Mouse (Mus musculus) liver, adult 2 months (tissue): Measurements from ENCODE around the gene Psat1. TPM values are rescaled to one million over a fixed set of nuclear protein-coding genes. Genes with fewer than 3 reads are reported as not detected.
A peak's percentile ranks its signal among the peaks of the same experiment; 100 is the strongest.

Experiments
- DNase-seq: peaks from one replicate; pipeline ENCODE4 v3.0.0-alpha.2; 2011; ENCODE audit warnings: low read depth, low spot score; ENCODE audit errors: extremely low read depth
- H3K27ac ChIP-seq: fragments of 200-500 bp; replicated peaks from 2 replicates; pipeline ENCODE4 v1.5.1; 2012; ENCODE audit warnings: low read depth, mild to moderate bottlenecking, control low read depth, inconsistent platforms, low read length; ENCODE audit not compliant: insufficient read depth
- H3K27me3 ChIP-seq: fragments of 200-500 bp; 2 replicates; pipeline ENCODE4 v1.6.1; 2012; ENCODE audit warnings: mild to moderate bottlenecking, moderate library complexity, low read length, inconsistent platforms; ENCODE audit not compliant: control insufficient read depth, insufficient read depth
- H3K36me3 ChIP-seq: fragments of 200-500 bp; 2 replicates; pipeline ENCODE4 v1.6.1; 2012; ENCODE audit warnings: low read length, inconsistent platforms; ENCODE audit not compliant: control insufficient read depth, insufficient read depth
- H3K4me1 ChIP-seq: fragments of 200-500 bp; 2 replicates; pipeline ENCODE4 v1.6.1; 2011; ENCODE audit warnings: low read length; ENCODE audit not compliant: control insufficient read depth, insufficient read depth
- H3K4me3 ChIP-seq: fragments of 200-500 bp; 2 replicates; pipeline ENCODE4 v1.5.1; 2011; ENCODE audit warnings: low read depth, mild to moderate bottlenecking, control low read depth, low read length, moderate library complexity; ENCODE audit not compliant: insufficient read depth
- H3K79me2 ChIP-seq: fragments of 200-500 bp; 2 replicates; pipeline ENCODE4 v1.6.1; 2012; ENCODE audit warnings: inconsistent platforms, mild to moderate bottlenecking, low read length, moderate library complexity; ENCODE audit not compliant: control insufficient read depth, insufficient read depth
- H3K9ac ChIP-seq: fragments of 200-500 bp; 2 replicates; pipeline ENCODE4 v1.6.1; 2012; ENCODE audit warnings: low read depth, mild to moderate bottlenecking, control low read depth, inconsistent platforms, low read length
- CTCF ChIP-seq: fragments of 200-500 bp; IDR thresholded peaks from 2 replicates; pipeline ENCODE4 v1.5.1; 2011; ENCODE audit warnings: low read depth, low read length, control low read depth
- POLR2A ChIP-seq: fragments of 200-500 bp; IDR thresholded peaks from 2 replicates; pipeline ENCODE4 v1.6.1; 2011; ENCODE audit warnings: low read length, control low read depth; ENCODE audit not compliant: insufficient read depth; ENCODE audit errors: extremely low read depth
- WGBS: fragments of 180-500 bp; shearing (Covaris S2); methylation state at CpG from one replicate; pipeline ENCODE4 v1.1.7; 2018; 5-methylcytosine and 5-hydroxymethylcytosine counted together
- polyA plus RNA-seq: library from polyadenylated mRNA; depleted of rRNA; stranded (reverse); fragments of >200 nt; gene quantifications from 2 replicates; pipeline ENCODE4 v1.2.3, GENCODE M21; 2012
- total RNA-seq: library from RNA; depleted of rRNA; stranded (reverse); fragments of >200 nt; gene quantifications from 2 replicates; pipeline ENCODE4 v1.2.3, GENCODE M21; 2014

Gene Psat1
- total and polyA plus RNA-seq, 2 experiments, result 0.20 to 0.74 TPM

DNA sequence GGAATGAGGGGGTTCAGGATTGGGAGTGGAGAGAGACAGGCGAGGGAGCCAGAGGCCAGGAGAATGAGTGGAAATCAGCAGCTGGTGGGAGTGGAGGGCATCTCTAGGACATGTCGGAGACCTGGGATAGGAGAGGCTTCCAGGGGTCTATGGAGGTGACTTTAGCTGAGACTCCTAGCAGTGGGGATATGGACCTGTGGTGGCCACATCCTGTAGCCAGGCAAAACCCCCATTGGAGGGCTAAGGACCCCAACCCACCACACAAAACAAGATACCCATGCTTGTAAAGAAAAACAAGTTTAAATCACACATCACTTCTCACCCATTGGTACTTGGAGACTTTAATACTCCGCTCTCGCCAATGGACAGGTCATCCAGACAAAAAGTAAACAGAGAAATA, 58.7 kb downstream of the Psat1 start:
- DNase-seq, result no peak
- no peak overlapping the region for H3K9ac ChIP-seq
- no peaks in the 10 kb centered on the region for H3K27me3 ChIP-seq
- H3K79me2 ChIP-seq, result no peaks in the 10 kb centered on the region
- H3K36me3 ChIP-seq, result no peaks in the 10 kb centered on the region
- WGBS, result 96% methylated on average over 4 of the region's 4 CpGs
- no peak overlapping the region for H3K4me3 ChIP-seq
- TF ChIP-seq POLR2A (no peak), CTCF (no peak)
- H3K27ac ChIP-seq, result no peak overlapping the region
- no peaks in the 10 kb centered on the region for H3K4me1 ChIP-seq

GRCm38 (mm10) chr19:15882705-15883426, 64.3 kb downstream of the Psat1 start:
- WGBS, result 57% methylated on average over 11 of the region's 11 CpGs
- H3K9ac ChIP-seq, result no peak overlapping the region
- no peak overlapping the region for H3K27ac ChIP-seq
- DNase-seq, result no peak
- H3K4me1 ChIP-seq, result no peaks in the 10 kb centered on the region
- H3K27me3 ChIP-seq, result no peaks in the 10 kb centered on the region
- H3K4me3 ChIP-seq, result no peak overlapping the region
- no peaks in the 10 kb centered on the region for H3K36me3 ChIP-seq
- H3K79me2 ChIP-seq, result no peaks in the 10 kb centered on the region
- TF ChIP-seq POLR2A (no peak), CTCF (peak; percentile 50)

DNA sequence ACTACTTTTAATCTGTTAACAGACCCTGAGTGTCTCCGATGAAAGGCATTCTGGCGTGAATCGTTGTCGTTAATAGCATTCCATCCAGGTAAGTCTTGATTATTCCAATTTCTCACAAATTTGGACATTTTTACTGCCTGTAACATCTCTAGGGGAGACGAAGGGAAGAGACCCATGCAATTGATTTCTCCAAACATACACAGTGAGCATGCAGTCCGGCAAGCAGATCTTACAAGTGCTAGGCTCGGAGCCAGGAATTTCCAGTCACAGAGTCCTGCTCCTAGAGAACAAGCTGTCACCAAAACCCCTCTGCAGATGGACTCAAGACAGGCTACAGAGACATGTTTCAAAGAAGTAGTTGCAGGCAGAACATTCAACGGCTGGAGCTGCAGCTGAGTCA, 66.4 kb downstream of the Psat1 start:
- H3K4me3 ChIP-seq, result no peak overlapping the region
- H3K79me2 ChIP-seq, result no peaks in the 10 kb centered on the region
- no peaks in the 10 kb centered on the region for H3K36me3 ChIP-seq
- H3K4me1 ChIP-seq, result no peaks in the 10 kb centered on the region
- no peak overlapping the region for H3K9ac ChIP-seq
- 89% methylated on average over 8 of the region's 8 CpGs for WGBS
- H3K27ac ChIP-seq, result no peak overlapping the region
- DNase-seq, result no peak
- no peaks in the 10 kb centered on the region for H3K27me3 ChIP-seq
- TF ChIP-seq CTCF (no peak), POLR2A (no peak)

GRCm38 (mm10) chr19:15879271-15879670, 67.9 kb downstream of the Psat1 start:
- no peak overlapping the region for H3K4me3 ChIP-seq
- no peaks in the 10 kb centered on the region for H3K4me1 ChIP-seq
- H3K79me2 ChIP-seq, result no peaks in the 10 kb centered on the region
- no peak for TF ChIP-seq CTCF
- TF ChIP-seq POLR2A, result no peak
- H3K27ac ChIP-seq, result no peak overlapping the region
- WGBS, result 93% methylated on average over 5 of the region's 5 CpGs
- H3K36me3 ChIP-seq, result no peaks in the 10 kb centered on the region
- no peaks in the 10 kb centered on the region for H3K27me3 ChIP-seq
- no peak overlapping the region for H3K9ac ChIP-seq
- DNase-seq, result no peak

DNA sequence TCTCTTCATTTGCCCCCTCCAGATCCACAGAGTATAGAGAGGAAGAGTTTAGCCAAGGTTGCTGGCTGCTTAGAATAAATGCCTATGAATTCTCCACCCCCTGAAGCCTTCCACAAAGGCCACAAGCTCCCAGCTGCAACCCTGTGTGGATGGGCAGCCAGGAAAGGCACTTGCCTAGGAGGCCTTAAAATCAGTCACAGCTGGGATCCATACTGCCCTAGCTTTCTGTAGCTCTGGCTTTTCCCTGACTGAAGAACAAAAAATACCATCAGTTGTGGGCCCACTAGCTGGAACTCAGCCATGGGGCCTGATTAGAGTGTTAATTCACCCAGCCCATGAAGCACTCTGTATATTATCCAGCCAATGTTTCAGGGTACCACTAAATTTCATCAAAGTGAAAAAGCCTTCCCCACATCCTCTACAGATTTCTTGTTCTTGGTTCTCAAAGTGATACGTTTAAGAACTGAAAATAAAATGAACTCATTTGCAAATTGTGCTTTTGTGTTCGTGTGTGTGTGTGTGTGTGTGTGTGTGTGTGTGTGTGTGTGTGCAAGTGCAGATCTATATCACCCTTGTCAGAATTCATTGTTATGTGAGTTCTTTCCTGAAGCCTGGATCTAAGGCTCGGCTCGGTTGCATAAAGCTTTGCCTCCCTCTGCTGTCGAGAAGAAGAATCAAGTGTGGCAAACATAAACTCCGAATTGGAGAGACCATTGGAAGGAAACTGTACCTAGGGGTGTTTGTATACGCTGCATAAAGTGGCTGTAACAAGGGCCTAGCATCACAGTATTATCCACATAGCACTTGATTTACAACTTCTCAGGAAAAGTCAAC, 78.1 kb downstream of the Psat1 start:
- Histone ChIP-seq H3K9ac (no peak overlapping the region), H3K36me3 (no peaks in the 10 kb centered on the region), H3K4me3 (no peak overlapping the region), H3K27ac (no peak overlapping the region), H3K4me1 (no peaks in the 10 kb centered on the region), H3K27me3 (no peaks in the 10 kb centered on the region), H3K79me2 (no peaks in the 10 kb centered on the region)
- WGBS, result 43% methylated on average over 7 of the region's 7 CpGs
- DNase-seq, result no peak
- TF ChIP-seq CTCF, result no peak

DNA sequence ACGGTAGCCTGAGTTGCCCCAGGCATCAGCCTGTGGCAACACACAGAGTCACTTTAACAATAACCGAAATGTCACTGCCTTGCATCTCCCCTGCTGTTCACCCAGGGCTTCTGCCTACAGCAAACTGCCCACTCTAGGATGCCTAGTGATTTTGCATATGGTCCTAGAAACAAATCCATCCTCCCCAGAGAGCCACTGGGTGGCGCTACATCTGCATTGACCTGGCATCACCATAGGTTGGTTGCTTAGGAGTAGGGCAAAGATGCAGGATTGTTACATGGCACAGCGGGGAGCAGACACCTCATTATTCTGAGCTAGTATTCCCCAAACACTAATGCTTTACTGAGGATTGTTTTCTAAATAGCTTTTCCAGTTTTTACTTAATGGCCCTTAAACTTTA, 80.3 kb downstream of the Psat1 start:
- Histone ChIP-seq H3K4me3 (no peak overlapping the region), H3K27me3 (no peaks in the 10 kb centered on the region), H3K4me1 (no peaks in the 10 kb centered on the region), H3K36me3 (no peaks in the 10 kb centered on the region), H3K27ac (no peak overlapping the region), H3K9ac (no peak overlapping the region), H3K79me2 (no peaks in the 10 kb centered on the region)
- peak; percentile 48 for DNase-seq
- peak; percentile 80 for TF ChIP-seq CTCF
- TF ChIP-seq POLR2A, result no peak
- WGBS, result 68% methylated on average over 4 of the region's 4 CpGs
